Mouse (Mus musculus) thymus, adult 18-20 months (tissue): ENCODE results near the gene 3110018I06Rik.
A peak's percentile ranks its signal among the peaks of the same experiment; 100 is the strongest.

Source experiments
- DNase-seq, 2 experiments: peaks; one replicate each; pipeline ENCODE4 v3.0.0; 2022; ENCODE audit warnings: mixed read lengths in 2 of 2

3110018I06Rik gene

DNA sequence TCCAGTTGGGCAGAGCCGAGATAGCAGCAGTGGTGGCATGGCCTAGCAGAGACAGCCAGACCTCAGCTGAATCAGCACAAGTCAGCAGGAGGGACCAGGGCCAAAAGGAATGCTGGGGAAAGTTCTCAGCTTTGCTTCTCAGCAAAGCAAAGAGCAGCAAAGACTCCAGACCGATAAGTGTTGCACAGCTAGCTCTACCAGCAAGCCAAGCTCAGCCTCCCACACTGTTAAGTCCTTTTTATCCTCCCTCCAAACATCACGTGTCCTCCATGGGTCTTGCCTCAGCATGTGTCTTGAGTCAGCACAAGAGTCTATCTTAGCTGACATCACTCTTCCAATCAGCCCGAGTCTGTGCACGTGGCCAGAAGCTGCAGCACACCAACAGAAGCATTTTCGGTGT is at the start of gene 3110018I06Rik:
3110018I06Rik (plus strand) TSS at position 262 of the 400 bp plus-strand sequence.
- no peak for DNase-seq

DNA sequence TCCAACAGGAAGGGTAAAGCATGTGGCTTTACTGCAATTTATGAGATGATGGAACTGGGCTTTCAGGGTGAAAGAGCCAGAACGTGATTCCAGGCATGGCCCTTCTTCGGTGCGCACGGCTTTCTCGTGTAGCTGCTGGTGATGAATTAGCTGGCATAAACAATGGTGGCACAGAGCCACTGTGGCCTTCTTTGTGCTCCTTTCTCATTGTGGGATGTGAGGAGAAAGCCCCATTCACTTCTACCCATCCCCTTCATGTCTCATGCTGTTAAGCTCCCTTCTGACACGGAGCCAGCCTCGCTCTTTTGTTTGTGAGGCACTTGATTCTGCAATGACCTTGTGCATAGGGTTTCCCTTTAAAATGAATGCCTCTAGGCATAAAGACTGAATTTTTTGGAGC is 43.8 kb upstream of the 3110018I06Rik start:
- DNase-seq = no peak

- no peak for DNase-seq
Measured at GRCm38 (mm10) chr12:107457835-107458234, 30.6 kb upstream of the 3110018I06Rik start.

GRCm38 (mm10) chr12:107464731-107465130 is 23.7 kb upstream of the 3110018I06Rik start:
- DNase-seq = peak; percentile 16 to 30

DNA sequence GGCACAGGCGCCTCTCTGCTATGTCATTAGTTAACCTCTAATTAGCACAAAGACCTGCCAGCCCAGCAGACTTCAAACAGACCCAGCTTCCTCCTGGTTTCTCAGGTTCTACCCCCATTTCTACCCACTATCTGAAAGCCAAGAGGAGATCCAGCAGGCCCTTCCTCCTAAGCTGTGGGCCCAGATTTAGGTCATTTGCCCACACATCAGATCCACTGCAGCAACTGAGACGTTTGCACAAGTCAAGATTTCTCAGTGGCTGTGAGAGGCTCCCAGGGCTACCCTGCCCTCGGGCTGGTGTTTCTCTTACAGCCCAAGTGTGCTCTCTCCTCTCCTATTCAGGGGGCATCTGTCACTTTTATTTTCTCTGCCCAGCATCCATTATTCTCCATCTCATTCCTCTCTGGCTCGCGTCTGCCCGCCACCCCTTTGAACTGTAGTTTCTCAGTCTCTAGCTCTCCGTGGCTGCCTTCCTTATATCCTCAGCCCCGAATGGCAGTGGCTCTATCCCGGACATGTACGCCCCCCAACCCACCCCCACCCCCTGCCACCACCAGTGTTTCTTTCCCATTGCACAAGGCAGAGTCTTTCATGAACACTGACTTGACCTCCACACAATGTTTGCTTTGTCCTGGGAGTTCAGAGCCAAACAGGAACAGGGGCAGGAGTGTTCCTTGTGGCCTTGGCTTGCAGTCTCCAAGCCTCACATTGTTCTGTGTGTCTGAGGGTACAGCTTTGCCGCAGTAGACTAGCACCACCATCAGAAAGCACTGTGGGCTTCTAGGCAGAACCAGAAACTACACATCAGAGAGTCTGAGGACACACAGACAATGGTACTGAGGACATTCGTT is 11.8 kb upstream of the 3110018I06Rik start:
- no peak for DNase-seq

- DNase-seq = no peak
Measured at GRCm38 (mm10) chr12:107479350-107479749, 9.1 kb upstream of the 3110018I06Rik start.

GRCm38 (mm10) chr12:107483031-107483430 is 5.4 kb upstream of the 3110018I06Rik start:
- DNase-seq = no peak

DNA sequence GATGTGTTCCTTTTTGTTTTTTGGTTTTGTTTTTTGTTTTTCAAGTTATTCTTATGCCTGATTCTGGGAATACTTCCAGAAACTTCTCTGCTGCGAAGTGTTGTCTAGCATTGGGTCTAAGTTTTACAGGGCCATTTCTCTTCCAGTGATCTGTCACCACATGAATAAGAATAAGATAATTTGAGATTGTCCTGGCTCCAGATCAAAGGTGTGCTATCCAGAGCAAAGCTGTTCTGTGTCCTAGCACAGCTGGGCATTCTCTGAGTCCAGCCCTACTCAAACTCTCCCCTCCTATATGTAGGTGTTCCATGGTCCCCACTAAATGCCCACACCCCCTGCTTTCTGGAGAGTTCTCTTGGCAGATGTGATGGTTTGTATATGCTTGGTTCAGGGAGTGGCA is 2.9 kb downstream of the 3110018I06Rik start:
- no peak for DNase-seq

GRCm38 (mm10) chr12:107496924-107497323 is 8.5 kb downstream of the 3110018I06Rik start:
- peak; percentile 15 to 45 for DNase-seq

DNA sequence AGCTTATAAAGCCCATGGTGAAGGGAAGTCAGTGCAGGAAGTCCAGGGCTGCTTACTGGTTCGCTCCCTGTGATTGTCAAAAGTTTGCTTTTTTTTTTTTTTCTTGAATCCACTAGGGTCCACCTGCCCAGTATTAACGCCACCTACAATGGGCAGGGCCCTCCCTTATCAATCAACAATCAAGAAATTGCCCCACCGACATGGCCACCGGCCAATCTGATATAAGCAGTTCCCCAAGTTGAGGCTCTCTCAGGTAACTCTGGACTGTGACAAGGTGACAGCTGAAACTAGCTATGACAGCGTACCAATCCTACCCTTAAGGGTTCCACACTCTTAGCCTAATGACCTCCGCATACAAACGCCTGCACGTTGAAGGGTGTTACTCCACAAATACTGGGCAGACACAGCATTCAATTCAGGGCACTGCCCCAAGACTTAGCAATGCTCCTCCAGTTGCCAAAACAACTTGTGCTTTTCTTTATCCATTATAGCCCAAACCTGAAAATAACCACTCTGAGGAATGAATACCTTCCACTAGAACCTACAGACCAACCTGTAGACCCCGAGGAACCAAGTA is 21.3 kb downstream of the 3110018I06Rik start:
- no peak for DNase-seq

- DNase-seq = no peak
Measured at GRCm38 (mm10) chr12:107511112-107511511, 22.7 kb downstream of the 3110018I06Rik start.

GRCm38 (mm10) chr12:107516265-107517217 is 28.1 kb downstream of the 3110018I06Rik start:
- DNase-seq = no peak

GRCm38 (mm10) chr12:107520941-107521340 is 32.5 kb downstream of the 3110018I06Rik start:
- no peak for DNase-seq

DNA sequence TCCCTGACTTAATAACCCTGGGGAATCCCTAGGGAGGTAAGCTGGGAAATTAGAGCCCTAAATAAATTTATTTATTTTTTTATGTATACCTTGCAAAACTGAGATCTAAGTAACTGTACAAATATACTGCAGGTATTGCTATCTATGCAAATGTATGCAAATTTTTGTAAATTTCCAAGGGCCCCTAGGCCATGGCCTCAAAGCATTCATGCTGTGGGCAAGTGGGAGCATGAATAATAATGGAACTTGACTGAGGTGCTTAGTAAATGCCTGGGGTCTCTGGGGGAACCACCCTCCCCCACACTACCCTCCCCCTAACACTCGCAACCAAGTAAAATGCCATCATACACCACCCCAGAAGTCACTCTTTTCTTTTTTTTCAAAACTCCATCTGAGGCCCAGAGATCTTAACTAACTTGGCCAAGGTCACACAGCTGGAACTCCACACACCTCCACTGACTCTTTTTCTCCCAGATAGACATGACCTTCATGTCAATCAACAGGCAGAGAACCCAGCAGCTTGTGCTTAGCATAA is 40.0 kb downstream of the 3110018I06Rik start:
- DNase-seq = no peak

GRCm38 (mm10) chr12:107532871-107533270 is 44.4 kb downstream of the 3110018I06Rik start:
- no peak for DNase-seq
